Mouse (Mus musculus): ENCODE results near the gene Bri3.
"Not testable (repeated sequence)": the region's sequence is repeated elsewhere in the genome, so short reads cannot be mapped to it uniquely, and the experiment has no call there.

Bri3 gene

DNA sequence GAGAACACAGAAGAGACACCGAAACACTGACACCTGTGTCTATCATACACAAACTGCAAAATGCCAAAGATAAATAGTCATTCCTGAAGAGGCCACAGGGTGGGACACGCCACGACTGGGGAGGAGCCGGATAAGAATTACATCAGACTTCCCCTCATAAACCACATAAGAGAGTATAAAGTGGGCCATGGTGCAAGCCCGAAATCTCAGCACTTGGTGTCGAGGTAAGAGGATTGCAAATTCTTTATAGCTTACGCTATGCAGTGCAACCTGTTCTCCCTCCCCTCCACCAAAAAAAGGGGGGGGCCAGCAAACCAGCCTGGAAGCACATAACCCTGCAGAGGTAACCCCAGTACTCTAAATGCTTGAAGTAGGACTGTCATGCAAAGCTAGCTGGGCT is 50.7 kb downstream of the Bri3 start:
- DNase-seq (ENCODE audit: low read depth, low spot score), result no peak

DNA sequence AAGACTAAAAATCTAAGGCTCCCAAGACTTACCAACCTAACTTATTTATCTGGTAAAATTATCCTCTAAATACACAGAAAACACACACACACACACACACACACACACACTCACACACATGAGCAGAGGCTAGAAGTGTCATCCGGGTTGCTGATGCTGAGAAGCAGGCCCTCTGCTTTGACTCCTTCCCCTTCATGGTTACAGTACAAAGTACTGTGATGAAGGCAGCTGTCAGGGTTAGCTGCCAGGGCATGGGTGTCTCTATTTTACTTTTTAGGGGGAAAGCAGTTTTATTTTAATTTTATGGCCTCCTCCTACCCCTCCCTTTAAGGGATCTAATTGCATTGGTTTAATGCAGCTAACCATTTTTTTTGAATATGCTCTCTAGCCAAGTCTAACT is 51.1 kb downstream of the Bri3 start:
- no peak for DNase-seq (ENCODE audit: low read depth, low spot score)

DNA sequence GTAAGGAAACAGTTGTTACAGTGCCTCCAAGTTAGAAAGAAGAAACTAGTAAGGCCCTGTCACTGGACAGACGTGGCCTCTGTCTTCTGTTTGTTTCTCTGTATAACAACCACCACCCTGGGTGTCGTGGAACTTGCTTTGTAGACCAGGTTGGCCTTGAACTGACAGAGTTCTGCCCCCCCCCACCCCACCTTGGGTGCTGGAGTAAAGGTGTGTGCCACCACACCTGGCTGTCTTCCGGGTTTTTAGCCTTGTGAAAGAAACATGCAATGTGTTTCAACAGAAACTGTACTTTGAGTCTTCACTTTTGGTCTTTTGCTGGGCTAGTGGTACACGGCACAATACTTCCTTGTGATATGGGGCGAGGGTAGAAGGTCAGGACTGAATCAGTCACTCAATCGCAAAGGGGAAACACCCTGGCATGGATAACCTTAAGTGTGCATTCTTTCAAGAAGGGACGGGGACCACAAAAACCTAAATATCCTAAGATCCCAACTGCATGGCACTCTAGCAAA is 51.9 kb downstream of the Bri3 start:
- DNase-seq (ENCODE audit: low read depth, low spot score), result no peak

DNA sequence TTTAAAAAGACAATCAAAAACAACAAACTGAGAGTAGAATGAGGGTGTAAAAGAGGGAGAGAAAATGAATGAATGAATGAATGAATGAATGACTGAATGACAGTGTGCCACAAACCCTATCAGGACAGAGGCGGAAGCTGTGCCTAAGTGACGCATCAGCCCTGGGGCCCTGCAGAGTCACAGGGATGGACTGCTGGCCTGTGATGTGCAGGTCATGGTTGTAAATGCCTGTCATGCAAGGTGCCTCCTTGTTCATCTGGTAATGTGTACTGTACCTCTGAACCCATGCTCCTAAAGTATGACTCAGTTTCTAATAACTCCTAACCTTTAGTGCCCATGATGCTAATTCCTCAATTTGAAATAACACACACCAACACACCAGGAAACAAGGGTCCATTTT is 58.8 kb downstream of the Bri3 start:
- no peak for DNase-seq (ENCODE audit: low read depth, low spot score)

DNA sequence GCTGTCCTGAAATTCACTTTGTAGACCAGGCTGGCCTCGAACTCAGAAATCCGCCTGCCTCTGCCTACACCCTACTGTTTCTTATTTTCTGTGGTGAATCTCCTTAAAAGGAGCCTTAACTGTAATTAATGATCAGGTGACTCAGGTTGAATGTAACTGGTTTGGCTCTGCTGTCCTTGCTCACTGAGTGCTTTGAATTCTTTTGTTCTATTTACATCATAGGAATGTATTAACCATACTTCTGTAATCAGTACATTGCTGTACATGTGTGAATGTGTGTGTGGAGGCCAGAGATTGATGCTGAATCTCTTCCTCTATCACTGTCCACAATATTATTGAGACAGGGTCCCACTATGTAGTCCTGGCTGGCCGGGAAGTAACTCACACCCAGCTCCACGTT is 64.7 kb downstream of the Bri3 start:
- DNase-seq (ENCODE audit: low read depth, low spot score), result no peak

DNA sequence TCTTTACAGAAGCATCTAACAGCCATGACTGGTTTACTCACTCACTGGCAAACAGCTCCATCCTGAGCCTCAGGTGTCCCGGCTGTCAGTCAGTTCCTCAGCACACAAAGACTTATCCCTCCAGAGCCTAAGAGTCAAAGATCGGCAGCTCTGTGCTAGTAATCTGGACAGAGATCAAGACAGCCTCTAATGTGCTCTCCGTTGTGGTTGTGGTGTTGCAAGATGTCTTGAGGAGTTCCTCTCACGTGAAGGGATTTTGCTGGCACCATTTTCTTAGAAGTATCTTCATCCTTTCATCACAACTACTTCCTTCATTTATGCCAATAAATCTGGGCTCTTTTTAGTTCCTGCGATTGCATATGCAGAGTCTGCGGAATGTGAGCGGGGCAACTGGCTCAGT is 67.9 kb downstream of the Bri3 start:
- DNase-seq (ENCODE audit: low read depth, low spot score), result no peak

DNA sequence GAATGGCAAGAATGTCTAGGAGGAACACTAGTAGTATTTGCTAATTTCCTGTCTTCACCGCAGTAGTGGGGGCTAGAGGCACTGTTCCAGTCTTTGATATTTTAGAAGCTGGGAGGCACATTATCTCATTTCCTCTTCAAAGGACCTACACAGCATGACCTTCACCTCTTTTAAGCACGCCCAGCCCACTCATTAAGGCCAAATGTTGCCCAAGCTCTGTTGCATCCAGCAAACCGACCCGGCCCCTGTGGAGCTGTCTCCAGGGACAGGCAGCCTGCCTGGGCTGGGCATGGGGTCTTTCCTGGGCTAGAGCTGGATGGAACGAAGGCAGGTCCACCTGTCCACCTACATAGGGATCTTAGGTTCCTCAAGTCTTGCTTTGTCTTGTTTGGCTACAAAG is 69.1 kb downstream of the Bri3 start:
- no peak for DNase-seq (ENCODE audit: low read depth, low spot score)

DNA sequence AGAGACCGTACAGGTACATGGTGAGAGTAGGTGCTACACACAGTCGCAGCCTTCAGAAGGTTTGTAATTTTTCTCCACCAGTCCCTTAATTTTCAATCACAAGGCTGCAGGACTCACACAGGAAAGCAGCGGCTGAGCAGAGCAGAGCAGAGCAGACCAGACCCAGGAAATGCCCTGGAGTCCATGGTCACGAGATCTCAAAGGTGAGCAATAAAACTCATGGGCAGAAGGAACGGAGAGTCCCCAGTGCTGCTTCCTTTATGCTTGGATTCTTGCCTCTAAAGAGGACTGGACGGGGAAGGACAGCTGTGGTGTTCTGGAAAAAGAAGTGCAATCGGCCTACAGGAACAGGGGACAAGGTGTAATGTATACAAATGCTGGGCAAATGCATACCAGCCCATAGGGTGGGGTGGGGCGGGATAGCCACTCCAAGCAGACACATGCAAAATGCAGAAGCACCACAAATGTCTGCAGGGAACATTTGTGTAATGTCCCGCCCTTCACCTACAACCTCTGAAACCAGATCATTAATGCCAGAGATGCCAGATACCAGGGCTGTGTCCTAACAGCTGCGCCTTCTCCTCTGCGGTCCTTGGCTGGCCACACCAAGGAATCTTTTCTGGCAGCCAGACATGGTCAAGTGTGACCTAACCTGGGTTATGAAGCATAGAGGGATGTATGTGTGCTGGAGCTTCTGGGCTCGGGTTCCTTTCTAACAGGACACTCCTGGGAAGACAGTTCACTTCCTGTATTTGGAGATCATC is 70.7 kb downstream of the Bri3 start:
- DNase-seq (ENCODE audit: low read depth, low spot score), result no peak

DNA sequence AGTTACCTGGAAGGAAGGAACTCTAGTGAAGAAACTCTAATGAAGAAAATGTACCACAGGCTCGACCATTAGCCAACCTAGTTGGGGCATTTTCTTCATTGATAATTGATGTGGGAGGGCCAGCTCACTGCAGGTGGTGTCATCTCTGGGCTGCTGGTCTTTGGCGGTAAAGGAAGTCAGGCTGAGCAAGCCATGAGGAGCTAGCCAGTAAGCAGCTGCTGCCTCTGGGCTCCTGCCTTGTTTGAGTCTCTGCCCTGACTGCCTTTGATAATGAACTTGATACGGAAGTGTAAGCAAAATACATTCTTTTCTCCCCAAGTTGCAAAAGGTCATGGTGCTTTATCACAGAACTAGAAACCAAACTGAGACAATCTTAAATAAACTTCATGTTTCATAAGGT is 72.2 kb downstream of the Bri3 start:
- DNase-seq (ENCODE audit: low read depth, low spot score), result no peak

DNA sequence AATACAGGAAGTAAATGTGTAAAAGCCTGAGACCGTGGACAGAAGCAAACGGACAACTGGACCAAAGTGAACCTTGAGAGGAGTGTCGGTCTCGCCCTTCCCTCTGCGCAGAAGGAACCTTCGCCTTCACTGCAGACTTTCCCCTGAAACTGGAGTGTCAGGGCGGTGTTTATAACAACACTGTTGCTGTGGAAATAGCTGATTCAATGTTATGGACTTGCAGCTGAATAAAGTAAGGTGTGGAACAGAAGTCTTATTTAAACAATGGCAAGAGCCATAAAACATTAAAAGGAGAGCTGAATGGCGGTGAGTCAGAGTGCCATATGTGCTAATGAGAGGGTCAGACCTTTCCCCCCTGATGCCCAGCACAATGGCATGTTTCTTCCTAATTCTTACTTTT is 73.2 kb downstream of the Bri3 start:
- DNase-seq (ENCODE audit: low read depth, low spot score), result no peak

DNA sequence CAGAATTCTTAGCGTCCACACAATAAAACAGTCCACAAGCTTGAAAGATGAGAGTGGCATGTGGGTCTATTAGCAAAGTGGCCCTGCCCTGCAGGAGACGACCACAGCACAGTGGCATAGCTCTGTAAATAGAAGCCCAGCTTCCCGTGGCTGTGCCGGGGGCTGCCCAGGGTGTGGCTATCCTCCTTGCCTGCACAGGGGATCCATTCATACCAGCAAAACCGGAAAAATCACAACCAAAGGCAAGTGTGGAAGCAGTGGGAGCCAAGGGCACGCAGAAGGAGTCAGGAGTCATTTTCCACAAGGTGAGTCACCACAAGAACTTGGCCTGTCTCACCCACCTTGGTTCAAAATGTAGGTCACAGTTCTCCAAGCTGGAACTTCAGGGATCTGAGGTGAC is 74.0 kb downstream of the Bri3 start:
- no peak for DNase-seq (ENCODE audit: low read depth, low spot score)

DNA sequence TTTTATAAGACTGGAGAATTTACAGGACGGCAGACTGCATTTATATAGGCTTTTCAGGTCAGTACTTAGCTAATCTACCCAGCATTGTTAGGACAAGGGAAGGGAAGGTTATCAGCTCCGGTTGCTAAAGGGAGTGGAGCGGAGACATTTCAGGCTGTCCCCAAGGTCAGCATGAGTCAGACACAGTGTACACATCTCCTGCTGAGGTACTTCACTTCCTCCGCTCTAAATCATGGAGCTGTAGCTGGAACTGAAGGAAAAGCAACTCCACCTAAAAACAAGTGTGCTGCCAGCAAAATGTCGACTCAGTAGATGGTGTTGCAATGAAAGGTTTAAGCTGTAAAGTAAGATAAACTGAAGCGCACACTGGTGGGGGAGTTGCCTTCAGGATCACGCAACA is 77.4 kb downstream of the Bri3 start:
- no peak for DNase-seq (ENCODE audit: low read depth, low spot score)

DNA sequence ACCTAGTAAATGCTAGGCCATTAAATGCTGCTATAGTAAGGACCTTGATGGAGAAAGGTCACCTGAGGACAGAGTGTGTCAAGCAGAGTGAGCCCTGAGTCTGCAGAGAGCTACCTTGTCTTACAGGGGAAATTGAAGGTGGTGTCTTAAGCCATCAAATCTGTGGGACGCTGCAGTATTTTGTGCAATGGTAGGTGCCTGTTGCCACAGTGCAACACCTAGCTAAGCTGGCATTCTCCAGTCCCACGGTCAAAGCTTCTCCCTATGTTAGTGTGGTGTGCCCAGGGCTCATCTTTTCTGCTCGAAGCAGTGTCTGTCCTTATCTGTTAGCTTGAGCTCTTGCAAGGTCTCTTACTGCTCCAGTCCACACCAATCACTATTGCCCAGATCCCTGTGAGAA is 78.5 kb downstream of the Bri3 start:
- no peak for DNase-seq (ENCODE audit: low read depth, low spot score)

DNA sequence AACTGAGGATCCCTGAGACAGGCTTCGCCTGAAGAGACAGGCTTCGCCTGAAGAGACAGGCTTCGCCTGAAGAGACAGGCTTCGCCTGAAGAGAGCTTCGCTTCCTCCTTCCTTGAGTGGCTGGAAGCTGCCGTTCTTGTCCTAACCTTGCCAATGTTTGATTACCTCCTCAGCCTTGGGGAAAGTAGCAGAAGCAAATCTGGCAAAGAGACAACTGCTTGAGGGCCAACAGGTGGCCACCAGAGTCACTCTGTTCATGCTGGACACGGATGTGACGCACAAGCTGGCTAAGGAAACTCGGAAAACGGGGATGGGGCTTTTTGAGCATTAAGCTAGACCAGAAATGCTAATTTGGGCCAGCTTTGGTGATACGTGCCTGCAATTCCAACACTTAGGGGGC is 89.8 kb downstream of the Bri3 start:
- no peak for DNase-seq (ENCODE audit: low read depth, low spot score)

DNA sequence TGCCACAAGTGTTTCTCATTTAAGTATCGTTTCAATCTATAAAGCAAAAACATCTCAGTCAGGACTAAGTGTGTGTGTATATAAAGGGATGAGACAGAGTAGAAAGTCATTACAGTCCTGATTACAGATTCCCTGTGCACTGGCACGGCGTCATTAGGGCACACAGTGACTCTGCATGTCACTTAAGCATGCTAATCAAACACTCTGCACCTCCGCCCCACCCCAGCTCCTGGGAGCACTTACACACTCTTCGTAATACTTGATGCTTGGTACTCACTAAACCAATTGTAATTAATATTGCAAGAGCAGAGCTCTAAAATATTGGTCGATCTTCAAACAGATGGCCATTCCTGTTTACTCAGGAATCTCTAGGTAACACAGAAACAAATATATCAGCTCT is 91.1 kb downstream of the Bri3 start:
- DNase-seq (ENCODE audit: low read depth, low spot score), result not testable (repeated sequence)

DNA sequence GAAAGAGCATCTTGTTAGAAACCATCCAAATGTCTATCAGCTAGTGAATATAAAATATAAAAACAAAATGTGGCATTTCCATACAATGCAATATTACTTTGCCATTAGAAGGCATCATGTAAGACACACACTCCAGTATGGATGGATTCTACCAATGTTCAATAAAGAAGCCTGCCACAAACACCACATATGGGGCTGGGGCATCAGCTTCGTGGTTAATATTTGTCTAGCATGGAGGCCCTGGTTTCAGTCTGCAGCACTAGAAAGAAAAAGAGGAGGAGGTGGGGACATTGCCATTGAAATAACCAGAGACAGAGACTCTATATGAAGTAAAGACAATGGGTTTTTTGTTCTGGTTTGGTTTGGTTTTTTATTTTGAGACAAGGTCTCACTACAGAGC is 94.5 kb downstream of the Bri3 start:
- DNase-seq (ENCODE audit: low read depth, low spot score), result no peak

DNA sequence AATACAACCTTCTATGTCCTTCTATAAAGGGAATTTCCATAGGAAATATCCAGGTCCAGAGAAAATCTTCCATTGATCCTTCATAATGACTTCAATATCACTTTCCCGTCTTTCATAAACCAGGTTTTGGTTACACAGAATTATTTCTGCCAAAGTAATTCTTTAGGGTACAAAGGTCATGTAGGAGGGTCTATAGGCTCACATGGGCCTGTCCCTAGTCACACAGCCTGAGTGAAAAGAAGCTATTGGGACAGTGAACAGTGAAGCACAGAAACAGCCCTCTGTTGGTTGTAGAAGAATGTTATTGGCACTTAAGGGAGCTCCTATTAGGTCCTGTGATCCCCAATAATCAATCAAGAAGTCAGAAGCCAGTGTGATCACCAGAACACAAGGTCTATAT is 96.8 kb downstream of the Bri3 start:
- DNase-seq (ENCODE audit: low read depth, low spot score), result no peak

DNA sequence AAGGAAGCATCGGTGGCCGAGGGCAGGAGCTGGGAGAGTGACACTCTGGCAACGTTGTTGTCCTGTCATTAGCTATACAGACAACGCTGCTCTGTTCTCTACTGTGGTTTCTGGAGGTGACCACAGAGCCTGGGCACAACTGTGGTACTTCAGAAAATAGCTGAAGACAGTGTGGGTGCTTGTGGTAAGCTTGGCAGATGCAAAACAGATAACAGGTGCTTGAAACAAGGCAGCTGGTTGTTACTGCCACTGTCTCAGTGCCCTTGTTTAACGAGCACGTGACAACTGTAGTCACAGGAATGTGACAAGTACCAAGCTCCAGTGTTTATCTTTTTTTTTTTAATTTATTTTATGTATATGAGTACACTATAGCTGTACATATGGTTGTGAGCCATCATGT is 100.4 kb downstream of the Bri3 start:
- DNase-seq (ENCODE audit: low read depth, low spot score), result no peak

DNA sequence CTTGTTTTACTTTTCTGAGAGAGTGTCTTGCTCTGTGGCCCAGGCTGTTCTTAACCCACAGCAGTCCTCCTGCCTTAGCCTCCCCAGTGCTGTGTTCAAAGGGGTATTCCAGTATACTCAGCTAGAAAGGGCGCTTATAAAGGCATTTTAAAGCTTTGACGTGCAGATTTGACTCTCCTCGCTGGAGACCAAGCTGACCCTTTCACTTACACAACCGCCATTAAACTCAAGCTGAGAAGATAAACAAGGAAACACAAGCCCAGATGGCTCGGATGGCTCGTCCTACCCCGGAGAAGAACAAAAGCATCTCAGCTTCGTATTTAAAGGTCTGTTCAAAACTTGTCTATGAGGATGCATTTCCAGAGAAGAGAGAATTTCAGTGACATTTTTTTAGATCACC is 106.9 kb downstream of the Bri3 start:
- no peak for DNase-seq (ENCODE audit: low read depth, low spot score)

DNA sequence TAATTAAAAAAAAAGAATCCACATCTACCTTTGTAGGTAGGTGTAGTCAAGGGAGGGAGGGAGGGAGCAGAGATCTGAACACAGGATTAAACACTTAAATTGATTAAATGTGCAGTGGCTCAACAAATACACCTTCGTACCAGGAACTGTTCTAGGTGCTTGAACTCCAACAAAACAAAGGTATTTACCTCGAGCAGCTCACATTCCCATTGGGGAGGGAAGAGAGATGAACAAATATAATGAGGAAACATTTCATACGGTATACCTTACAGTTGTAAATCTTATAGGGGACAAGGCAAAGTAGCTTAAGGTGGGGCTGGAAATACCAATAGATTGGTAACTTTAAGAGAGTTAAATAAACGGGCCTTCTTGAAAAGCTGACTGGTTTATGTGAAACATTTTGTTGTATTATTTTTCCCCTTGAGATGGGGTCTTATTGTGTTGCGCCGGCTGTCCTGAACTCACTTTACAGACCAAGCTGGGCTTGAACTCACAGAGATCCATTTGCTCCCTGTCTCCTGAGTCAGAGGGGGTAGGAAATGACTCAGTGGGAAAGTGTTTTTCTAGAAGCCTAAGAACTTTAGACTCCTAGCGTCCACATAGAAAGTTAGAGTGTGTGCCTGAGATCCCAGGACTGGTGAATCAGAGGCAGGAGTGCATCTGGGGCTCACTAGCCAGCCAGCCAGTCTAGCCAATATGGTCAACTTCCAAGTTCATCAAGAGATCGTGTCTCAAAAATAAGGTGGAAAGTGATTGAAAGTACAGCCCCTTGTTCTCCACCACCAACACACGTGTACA is 108.2 kb downstream of the Bri3 start:
- DNase-seq (ENCODE audit: low read depth, low spot score), result no peak

DNA sequence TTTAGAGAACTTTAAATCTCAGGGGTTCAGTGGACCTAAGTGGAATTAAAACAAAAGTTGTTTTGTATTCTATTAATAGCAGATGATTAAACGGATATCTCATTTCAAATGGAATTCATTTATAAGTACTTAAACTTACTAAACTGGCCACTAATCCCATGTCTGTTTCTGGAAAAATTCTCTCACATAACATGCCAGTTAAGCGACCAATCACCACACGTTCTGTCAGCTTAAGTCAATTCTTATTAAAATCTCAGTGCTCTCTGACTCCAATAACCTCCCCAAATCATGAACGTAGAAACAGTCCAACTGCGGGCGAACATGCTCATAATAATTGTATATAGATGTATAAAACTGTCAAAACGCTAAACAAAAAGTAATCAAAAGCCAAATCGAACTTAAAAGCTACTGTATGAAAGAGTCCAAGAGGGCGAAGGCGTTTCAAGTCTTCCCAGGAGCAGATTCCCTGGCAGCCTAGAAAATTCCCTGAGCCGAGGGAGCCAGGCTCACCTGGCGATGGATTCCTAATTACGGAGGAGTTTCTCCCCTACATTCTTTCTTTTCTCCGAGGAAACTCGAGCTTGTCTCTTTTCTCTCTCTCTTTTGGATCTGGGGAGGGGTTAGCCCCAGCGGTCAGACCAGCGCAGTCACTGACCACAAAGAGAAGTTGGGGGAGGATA is 112.7 kb downstream of the Bri3 start:
- DNase-seq (ENCODE audit: low read depth, low spot score), result no peak

DNA sequence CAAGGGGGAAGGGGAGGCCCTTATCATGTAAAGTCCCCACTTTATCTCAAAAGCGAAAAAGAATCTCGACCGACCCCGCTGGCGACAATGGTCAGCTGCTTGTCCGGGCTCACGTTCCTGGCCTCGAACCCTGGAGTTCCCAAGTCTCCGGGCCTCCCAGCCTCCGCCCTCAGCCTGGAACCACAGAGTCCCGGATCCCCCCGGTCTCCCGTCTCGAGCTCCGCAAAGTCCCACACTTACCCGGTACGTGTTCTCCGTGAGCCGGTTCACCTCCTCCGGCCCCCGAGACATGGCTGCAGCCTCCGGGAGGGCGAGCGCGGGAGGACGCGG is 113.3 kb downstream of the Bri3 start:
- DNase-seq (ENCODE audit: low read depth, low spot score), result no peak
